Mouse (Mus musculus) thymus, adult 2 months (tissue): ENCODE data around the gene Lrrc71.

Source experiments
- CTCF ChIP-seq: fragments of 200-500 bp; IDR thresholded peaks from 2 replicates; pipeline ENCODE4 v1.5.1; 2012; ENCODE audit warnings: mild to moderate bottlenecking, control low read depth, low read length, moderate library complexity, borderline replicate concordance; ENCODE audit not compliant: control insufficient read depth, poor library complexity, insufficient read depth; ENCODE audit errors: extremely low read depth
- POLR2A ChIP-seq: fragments of 200-500 bp; IDR thresholded peaks from 2 replicates; pipeline ENCODE4 v1.6.1; 2012; ENCODE audit warnings: mild to moderate bottlenecking, low read length, control low read depth, moderate library complexity; ENCODE audit not compliant: control insufficient read depth, poor library complexity, insufficient read depth; ENCODE audit errors: extremely low read depth

DNA sequence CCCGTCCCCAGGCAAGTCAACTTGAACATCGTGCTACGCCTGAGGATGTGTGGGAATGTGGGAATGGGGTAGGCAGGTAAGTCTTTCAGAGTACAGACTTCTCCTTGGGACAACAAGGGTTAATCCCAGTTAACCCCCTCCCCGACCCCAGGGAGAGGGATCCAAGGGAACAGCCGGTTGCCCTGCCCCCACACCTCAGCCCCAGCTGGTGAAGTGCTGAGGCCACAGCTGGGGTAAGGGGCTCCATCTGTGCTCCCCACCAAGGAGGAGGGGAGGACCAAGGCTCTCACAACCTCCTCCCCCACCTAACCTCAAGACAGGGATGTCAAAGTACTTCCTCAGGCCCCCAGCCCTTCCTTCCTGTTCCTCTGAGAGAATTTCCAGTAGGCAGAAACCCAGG is 41.3 kb upstream of the Lrrc71 start:
- TF ChIP-seq POLR2A (no peak), CTCF (no peak)
